Mouse (Mus musculus) inflammation-experienced regulatory T-cells, adult 6 months (primary cell): ENCODE results near the gene Prrg2. TPM values are rescaled to one million over a fixed set of nuclear protein-coding genes. Genes with fewer than 3 reads are reported as not detected.
A peak's percentile ranks its signal among the peaks of the same experiment; 100 is the strongest.
"Not testable (repeated sequence)": the region's sequence is repeated elsewhere in the genome, so short reads cannot be mapped to it uniquely, and the experiment has no call there.

Source experiments
- ATAC-seq: one replicate; pipeline ENCODE4 v1.8.0; 2017
- polyA plus RNA-seq, 3 experiments: library from polyadenylated mRNA; unstranded; fragments of 100-300 nt; shearing (Covaris generic); gene quantifications; one replicate each; pipeline ENCODE4 v1.2.1; 2017

The Prrg2 gene
- 1 to 10 TPM; 2.0 to 2.3 (median 2.1) TPM for polyA plus RNA-seq

GRCm38 (mm10) chr7:45062239-45062835, at the start of gene Prrg2, which contains the start of gene Nosip:
Gene Prrg2 (minus strand): TSS chr7:45062677.
Gene Nosip (plus strand): TSS chr7:45062429.
- ATAC-seq: peak; percentile 97

GRCm38 (mm10) chr7:45111940-45112339, 49.5 kb upstream of the Prrg2 start:
- ATAC-seq: no peak

- ATAC-seq: not testable (repeated sequence)
Measured at GRCm38 (mm10) chr7:45110089-45110488, 47.6 kb upstream of the Prrg2 start.

GRCm38 (mm10) chr7:45107052-45107645, 44.7 kb upstream of the Prrg2 start:
- ATAC-seq: no peak

- no peak for ATAC-seq
Measured at GRCm38 (mm10) chr7:45106441-45106840, 44.0 kb upstream of the Prrg2 start.

- ATAC-seq: no peak
Measured at GRCm38 (mm10) chr7:45105491-45105890, 43.0 kb upstream of the Prrg2 start.

- ATAC-seq: no peak
Measured at GRCm38 (mm10) chr7:45104941-45105340, 42.5 kb upstream of the Prrg2 start.

GRCm38 (mm10) chr7:45103652-45104180, 41.2 kb upstream of the Prrg2 start, which contains the start of gene Fcgrt:
Gene Fcgrt (minus strand): TSS chr7:45103851.
- ATAC-seq: no peak

GRCm38 (mm10) chr7:45102940-45103585, 40.6 kb upstream of the Prrg2 start:
- no peak for ATAC-seq

- ATAC-seq: no peak
Measured at GRCm38 (mm10) chr7:45102441-45102840, 40.0 kb upstream of the Prrg2 start.

GRCm38 (mm10) chr7:45100046-45100445, 37.6 kb upstream of the Prrg2 start:
- ATAC-seq: no peak

- no peak for ATAC-seq
Measured at GRCm38 (mm10) chr7:45098541-45099240, 36.2 kb upstream of the Prrg2 start.

- ATAC-seq: no peak
Measured at GRCm38 (mm10) chr7:45097479-45097878, 35.0 kb upstream of the Prrg2 start.

GRCm38 (mm10) chr7:45095965-45096364, 33.5 kb upstream of the Prrg2 start:
- not testable (repeated sequence) for ATAC-seq

GRCm38 (mm10) chr7:45095367-45095766, 32.9 kb upstream of the Prrg2 start:
- no peak for ATAC-seq

GRCm38 (mm10) chr7:45094121-45094520, 31.6 kb upstream of the Prrg2 start:
- ATAC-seq: no peak

- ATAC-seq: no peak
Measured at GRCm38 (mm10) chr7:45093516-45093905, 31.0 kb upstream of the Prrg2 start.

GRCm38 (mm10) chr7:45092828-45093515, 30.5 kb upstream of the Prrg2 start:
- ATAC-seq: no peak

- no peak for ATAC-seq
Measured at GRCm38 (mm10) chr7:45092048-45092447, 29.6 kb upstream of the Prrg2 start, which contains the start of gene Rcn3. Gene Rcn3 (minus strand): TSS chr7:45092221.

- no peak for ATAC-seq
Measured at GRCm38 (mm10) chr7:45091001-45091990, 28.8 kb upstream of the Prrg2 start.
